Mouse (Mus musculus): ENCODE measurements around the gene Ankrd26. TPM values are rescaled to one million over a fixed set of nuclear protein-coding genes. Genes with fewer than 3 reads are reported as not detected.
A peak's percentile ranks its signal among the peaks of the same experiment; 100 is the strongest.

Gene Ankrd26
- 4.7 and 5.3 TPM in 2 replicates for polyA plus RNA-seq (2011; ENCODE audit: insufficient read depth, insufficient read length, low replicate concordance, missing spikeins)

DNA sequence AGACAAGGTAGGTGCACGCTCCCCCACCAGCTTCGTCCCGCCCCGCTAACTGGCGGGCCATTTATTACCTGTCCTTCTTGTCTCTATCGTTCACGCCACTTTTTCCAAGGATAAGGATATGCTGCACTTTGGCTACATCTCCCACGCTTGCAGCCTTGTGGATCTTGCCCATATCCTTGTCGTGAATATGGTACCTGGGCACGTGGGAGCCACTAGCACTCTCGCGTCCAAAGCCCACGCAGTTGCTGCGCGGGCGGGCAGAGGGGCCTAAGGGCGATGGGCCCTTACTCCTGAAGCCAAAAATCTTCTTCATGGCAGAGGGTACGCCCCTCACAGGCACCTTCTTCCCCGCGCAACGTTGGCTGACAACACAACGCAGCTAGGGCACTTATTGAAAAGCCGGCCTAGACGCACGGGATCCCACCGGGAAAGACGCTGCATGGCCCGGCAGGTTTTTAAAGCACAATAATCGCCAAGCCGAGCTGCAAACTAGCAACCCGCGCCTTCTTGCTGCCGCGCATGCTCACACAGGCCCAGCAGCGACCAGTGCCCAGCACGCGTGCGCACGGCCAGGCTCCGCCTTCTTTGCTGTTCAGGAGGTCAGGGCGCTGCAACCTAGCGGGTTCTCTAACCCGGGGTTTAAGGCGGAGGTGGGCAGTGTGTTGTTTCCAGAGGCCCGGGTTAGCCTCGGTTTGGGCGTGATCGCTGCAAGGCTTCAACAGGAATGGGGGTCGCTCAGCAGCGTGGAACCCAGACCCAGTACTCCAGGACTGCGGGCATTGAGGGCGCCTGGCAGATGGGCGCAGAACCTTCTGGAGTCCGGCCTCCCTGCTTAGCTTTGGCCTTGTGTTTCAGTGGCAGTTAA lies at the start of gene Ankrd26:
TSS of gene Ankrd26 (minus strand) at position 482 of the 865 bp plus-strand sequence.
- 1% methylated on average over 54 of the region's 54 CpGs for WGBS
- peak within 1 kb of the TSS; percentile 53 for H3K27ac ChIP-seq (ENCODE audit: control insufficient read depth, insufficient read depth, low read depth, low read length, poor library complexity)

DNA sequence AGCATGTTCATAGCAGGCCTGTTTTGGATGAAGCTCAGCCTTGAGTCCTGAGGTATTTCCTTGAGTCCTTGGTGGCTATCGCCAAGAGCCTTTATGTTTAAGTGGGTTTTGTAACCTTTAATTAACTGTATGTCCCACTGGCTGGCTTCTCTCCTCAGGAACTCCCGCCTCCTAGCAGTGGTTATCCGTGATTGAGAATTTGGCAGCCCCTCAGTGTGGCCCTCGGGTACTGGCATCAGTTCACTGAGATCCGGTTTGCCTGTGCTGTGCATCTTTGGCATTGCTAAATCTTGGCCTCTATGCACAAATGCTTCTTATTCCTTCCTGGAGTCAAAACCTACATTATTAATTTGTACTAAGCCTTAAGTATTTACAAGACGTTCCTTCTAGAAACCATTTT lies 46.9 kb upstream of the Ankrd26 start:
- H3K4me1 ChIP-seq (ENCODE audit: control insufficient read depth, insufficient read depth, low read length) = no peaks in the 10 kb centered on the region
- 75% methylated on average over 6 of the region's 6 CpGs for WGBS
- H3K4me3 ChIP-seq (replicated peaks; ENCODE audit: control insufficient read depth, low read depth, low read length) = no peak overlapping the region
- no peak for TF ChIP-seq CTCF (IDR thresholded peaks at IDR 0.05; ENCODE audit: control insufficient read depth, insufficient read depth, low read length)
- no peak for TF ChIP-seq POLR2A (IDR thresholded peaks at IDR 0.05; ENCODE audit: borderline replicate concordance, control insufficient read depth, low read depth, low read length)
- no peak overlapping the region for H3K27ac ChIP-seq (ENCODE audit: control insufficient read depth, insufficient read depth, low read depth, low read length, poor library complexity)

More for the DNA sequence above, at the start of gene Ankrd26:
- TF ChIP-seq POLR2A (IDR thresholded peaks at IDR 0.05; ENCODE audit: borderline replicate concordance, control insufficient read depth, low read depth, low read length) = peak; percentile 63; the same call in 1 of the 2 replicates
- no peak for TF ChIP-seq CTCF (IDR thresholded peaks at IDR 0.05; ENCODE audit: control insufficient read depth, insufficient read depth, low read length)
- Histone ChIP-seq H3K4me3 (replicated peaks; ENCODE audit: control insufficient read depth, low read depth, low read length) (peak within 1 kb of the TSS; percentile 90), H3K4me1 (ENCODE audit: control insufficient read depth, insufficient read depth, low read length) (peaks cover 1% of the 10 kb centered on the region; the same call in 1 of the 2 replicates)

DNA sequence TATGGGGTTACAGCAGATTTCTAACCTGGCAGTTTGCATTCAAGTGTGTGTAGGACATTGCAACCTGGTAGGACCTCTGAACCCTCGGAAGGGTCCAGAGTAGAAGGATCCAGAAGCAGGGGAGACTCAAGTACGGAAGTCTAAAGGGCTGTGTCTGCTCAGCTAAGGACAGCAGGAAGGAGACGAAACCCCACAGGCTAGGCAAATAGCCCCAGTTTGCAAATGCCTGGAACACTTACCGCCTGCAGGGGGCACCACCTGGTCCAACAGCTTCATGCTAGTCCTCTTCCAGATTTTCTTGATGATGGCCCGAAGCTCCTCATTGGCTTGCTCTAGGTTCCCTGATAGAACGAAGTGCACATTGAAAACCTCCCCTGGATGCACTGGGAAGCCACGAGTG lies 43.9 kb upstream of the Ankrd26 start:
- TF ChIP-seq CTCF (IDR thresholded peaks at IDR 0.05; ENCODE audit: control insufficient read depth, insufficient read depth, low read length) (no peak), POLR2A (IDR thresholded peaks at IDR 0.05; ENCODE audit: borderline replicate concordance, control insufficient read depth, low read depth, low read length) (no peak)
- Histone ChIP-seq H3K4me3 (replicated peaks; ENCODE audit: control insufficient read depth, low read depth, low read length) (no peak overlapping the region), H3K27ac (ENCODE audit: control insufficient read depth, insufficient read depth, low read depth, low read length, poor library complexity) (no peak overlapping the region), H3K4me1 (ENCODE audit: control insufficient read depth, insufficient read depth, low read length) (no peaks in the 10 kb centered on the region)
- WGBS = 54% methylated on average over 7 of the region's 7 CpGs

DNA sequence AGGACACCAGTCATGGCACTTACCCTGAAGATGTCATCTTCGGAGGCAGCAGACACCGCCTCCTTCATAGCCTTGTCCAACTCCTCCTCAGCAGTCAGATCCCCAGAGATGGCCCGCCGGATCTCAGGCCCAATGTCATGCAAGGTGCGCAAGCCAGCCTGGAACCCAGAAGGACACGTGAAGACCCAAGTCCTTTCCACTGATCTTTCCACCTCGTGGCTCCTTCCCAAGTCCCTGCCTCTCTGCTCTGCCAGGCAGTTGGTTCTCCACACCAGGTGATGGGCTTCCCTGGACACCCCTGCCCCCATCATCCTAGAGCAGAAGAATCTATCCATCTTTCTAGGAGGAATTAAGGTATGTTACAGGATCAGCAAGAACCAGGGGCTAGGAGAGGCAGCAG lies 41.8 kb upstream of the Ankrd26 start:
- no peak overlapping the region for H3K27ac ChIP-seq (ENCODE audit: control insufficient read depth, insufficient read depth, low read depth, low read length, poor library complexity)
- H3K4me3 ChIP-seq (replicated peaks; ENCODE audit: control insufficient read depth, low read depth, low read length) = no peak overlapping the region
- 81% methylated on average over 7 of the region's 7 CpGs for WGBS
- TF ChIP-seq CTCF (IDR thresholded peaks at IDR 0.05; ENCODE audit: control insufficient read depth, insufficient read depth, low read length) (no peak), POLR2A (IDR thresholded peaks at IDR 0.05; ENCODE audit: borderline replicate concordance, control insufficient read depth, low read depth, low read length) (no peak)
- no peaks in the 10 kb centered on the region for H3K4me1 ChIP-seq (ENCODE audit: control insufficient read depth, insufficient read depth, low read length)

DNA sequence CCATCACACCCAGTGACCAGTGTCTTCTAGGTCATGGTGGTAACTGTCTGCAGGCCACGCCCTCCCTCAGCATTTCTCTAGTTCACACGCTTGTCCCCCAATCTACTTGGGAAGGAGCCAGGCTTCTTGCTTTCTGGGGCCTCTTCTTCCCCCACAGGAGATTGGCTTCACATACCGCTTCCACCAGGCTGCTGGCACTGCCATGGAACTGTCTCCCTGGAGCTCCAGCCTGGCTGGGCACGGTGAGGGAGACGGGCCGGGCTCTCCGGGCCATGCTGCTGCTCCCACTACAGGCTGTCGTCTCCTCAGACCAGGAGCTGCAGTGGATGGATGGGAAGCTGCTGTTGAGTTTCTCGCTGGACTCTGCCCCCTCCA lies 33.6 kb upstream of the Ankrd26 start:
- TF ChIP-seq POLR2A (IDR thresholded peaks at IDR 0.05; ENCODE audit: borderline replicate concordance, control insufficient read depth, low read depth, low read length) (0 out of 2 replicates have a peak, but pooled peaks have one; percentile 14), CTCF (IDR thresholded peaks at IDR 0.05; ENCODE audit: control insufficient read depth, insufficient read depth, low read length) (no peak)
- no peak overlapping the region for H3K27ac ChIP-seq (ENCODE audit: control insufficient read depth, insufficient read depth, low read depth, low read length, poor library complexity)
- WGBS = 77% methylated on average over 9 of the region's 9 CpGs
- no peak overlapping the region for H3K4me3 ChIP-seq (replicated peaks; ENCODE audit: control insufficient read depth, low read depth, low read length)
- H3K4me1 ChIP-seq (ENCODE audit: control insufficient read depth, insufficient read depth, low read length) = peaks cover 1% of the 10 kb centered on the region; the same call in 1 of the 2 replicates

DNA sequence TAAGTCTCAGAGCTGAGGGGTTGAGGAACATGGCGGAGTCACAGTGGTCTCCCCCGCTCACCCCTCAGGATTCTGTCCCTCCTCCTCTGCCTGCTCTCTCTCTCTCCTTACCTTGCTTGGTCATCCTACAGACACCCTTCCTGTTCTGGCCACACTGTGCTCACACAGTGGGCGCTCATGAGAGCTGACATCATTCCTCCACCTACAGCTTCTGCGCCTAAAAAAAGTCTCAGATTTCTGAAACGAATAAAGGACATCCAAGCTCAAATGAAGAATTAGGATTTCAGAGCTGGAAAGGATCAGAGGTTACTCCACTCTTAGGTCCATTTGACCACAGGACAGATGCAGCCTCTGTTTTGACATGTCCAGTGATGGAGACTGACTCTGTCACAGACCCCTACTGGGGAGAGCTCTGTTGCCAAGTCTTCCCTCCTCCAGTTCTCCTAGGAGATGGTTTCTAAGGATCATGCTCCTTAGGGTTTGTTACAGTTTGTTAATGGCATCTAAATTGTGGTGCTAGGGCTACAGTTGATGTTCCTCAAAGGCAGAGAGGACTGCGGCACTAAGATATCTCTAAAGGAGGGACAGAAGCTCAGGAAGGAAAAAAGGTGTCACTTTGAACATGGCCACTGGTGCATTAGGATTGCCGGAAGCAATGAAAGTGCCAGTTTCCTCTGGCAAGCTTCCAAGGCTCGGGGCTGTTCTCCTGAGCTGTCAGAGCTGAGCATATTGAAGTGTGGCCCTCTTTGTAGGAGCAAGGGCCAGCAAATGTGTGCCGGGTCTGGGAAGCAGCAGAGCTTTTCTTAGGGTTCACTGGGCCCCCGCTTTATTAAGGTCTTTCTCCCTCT lies 33.0 kb upstream of the Ankrd26 start:
- H3K4me1 ChIP-seq (ENCODE audit: control insufficient read depth, insufficient read depth, low read length) = peaks cover 1% of the 10 kb centered on the region; the same call in 1 of the 2 replicates
- H3K27ac ChIP-seq (ENCODE audit: control insufficient read depth, insufficient read depth, low read depth, low read length, poor library complexity) = no peak overlapping the region
- TF ChIP-seq POLR2A (IDR thresholded peaks at IDR 0.05; ENCODE audit: borderline replicate concordance, control insufficient read depth, low read depth, low read length) = no peak
- H3K4me3 ChIP-seq (replicated peaks; ENCODE audit: control insufficient read depth, low read depth, low read length) = no peak overlapping the region
- WGBS = 55% methylated on average over 10 of the region's 10 CpGs

DNA sequence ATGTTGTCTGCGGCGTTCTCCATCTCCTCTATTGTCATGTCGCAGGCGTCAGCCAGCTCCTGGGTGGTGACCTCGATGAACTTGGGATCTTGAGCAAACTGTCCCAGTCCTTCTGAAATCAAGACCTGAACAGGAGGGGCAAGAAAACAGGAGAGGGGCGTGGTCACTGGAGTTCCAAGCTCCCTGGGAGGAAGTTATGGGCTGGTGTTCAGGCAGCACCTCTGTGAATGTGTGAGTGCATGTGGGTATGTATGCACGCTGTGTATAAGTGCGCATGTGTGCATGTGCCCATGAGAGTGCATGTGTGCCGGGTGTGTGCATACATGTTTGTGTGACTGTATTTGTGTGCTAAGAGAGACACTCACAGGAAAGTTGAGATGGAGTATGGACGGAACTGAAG lies 32.0 kb upstream of the Ankrd26 start:
- Histone ChIP-seq H3K4me3 (replicated peaks; ENCODE audit: control insufficient read depth, low read depth, low read length) (no peak overlapping the region), H3K4me1 (ENCODE audit: control insufficient read depth, insufficient read depth, low read length) (peaks cover 1% of the 10 kb centered on the region; the same call in 1 of the 2 replicates), H3K27ac (ENCODE audit: control insufficient read depth, insufficient read depth, low read depth, low read length, poor library complexity) (no peak overlapping the region)
- 25% methylated on average over 10 of the region's 10 CpGs for WGBS
- TF ChIP-seq CTCF (IDR thresholded peaks at IDR 0.05; ENCODE audit: control insufficient read depth, insufficient read depth, low read length) (no peak), POLR2A (IDR thresholded peaks at IDR 0.05; ENCODE audit: borderline replicate concordance, control insufficient read depth, low read depth, low read length) (no peak)
